Mouse (Mus musculus) adrenal gland, postnatal 36 days (tissue): Measurements from ENCODE around the gene Rnf151. TPM values are rescaled to one million over a fixed set of nuclear protein-coding genes. Genes with fewer than 3 reads are reported as not detected.
A peak's percentile ranks its signal among the peaks of the same experiment; 100 is the strongest.

Source experiments
- DNase-seq, 2 experiments: peaks; one replicate each; pipeline ENCODE4 v3.0.0; 2021; ENCODE audit warnings: mixed read lengths in 1 of 2
- long read RNA-seq, 2 experiments: library from polyadenylated mRNA; stranded (forward); transcript quantifications; one replicate each; pipeline ENCODE4 v2.0.0; 2021; ENCODE audit warnings: borderline sequencing depth in 2 of 2
- total RNA-seq, 2 experiments: library from RNA; stranded (reverse); gene quantifications; 2 replicates each; pipeline ENCODE4 v1.2.3; 2021

Rnf151 gene
- not detected for total RNA-seq
- long read RNA-seq, experiment 1: 0 reads
- long read RNA-seq, experiment 2: 0 reads

DNA sequence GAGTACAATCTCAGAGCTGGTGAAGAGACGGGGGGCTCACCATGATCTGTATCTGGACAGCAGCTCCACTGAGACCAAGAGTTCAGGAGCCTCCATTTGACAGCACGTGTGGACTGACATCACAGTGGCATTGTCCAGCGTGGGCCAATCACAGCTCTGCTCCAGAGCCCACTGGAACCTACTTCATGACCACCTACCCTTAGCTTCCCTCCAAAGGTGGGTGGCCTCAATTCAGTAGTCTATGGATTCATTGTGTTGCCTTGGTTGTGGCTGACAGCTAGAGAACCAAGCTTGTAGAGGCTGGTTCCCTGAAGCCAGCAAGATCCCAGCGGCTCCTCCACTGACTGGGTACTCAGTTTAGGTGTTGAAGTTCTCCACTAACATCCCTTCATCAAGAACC is at the start of gene Rnf151, which contains the start of gene Rps2:
Gene Rnf151 (minus strand): TSS at position 121 of the 400 bp plus-strand sequence.
Gene Rps2 (plus strand): TSS at position 174 of the 400 bp plus-strand sequence.
- DNase-seq: no peak

DNA sequence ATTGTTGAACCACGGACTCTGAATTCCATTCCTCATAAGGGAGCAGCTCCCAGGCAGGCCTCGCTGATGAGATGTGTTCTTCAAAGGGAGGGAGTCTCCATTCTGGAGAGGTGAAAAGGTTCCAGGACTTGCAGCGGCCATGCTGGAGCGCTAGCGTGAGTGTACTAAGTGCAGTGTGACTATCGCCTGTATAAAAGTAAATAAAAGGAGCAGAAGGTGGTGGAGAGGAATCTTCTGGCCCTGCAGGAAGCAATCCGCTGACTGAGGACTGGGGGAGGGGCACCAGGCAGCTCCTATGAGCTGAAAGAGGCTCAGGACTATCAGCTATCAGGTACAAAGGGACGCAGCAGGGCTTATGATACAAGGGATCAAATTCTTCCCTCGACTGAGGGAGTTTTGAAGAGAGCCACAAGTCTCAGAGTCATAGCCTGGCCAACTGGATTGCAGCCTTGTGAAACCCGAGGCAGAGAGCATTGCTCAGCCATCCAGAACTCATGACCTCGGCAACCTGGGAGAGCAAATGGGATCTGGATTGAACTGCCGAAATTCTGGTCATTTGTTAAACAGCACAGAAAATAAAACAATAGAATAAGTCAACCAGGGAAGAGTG is 48.5 kb upstream of the Rnf151 start:
- DNase-seq: no peak

- no peak for DNase-seq
Observed at GRCm38 (mm10) chr17:24765016-24765905, 47.4 kb upstream of the Rnf151 start.

- no peak for DNase-seq
Observed at GRCm38 (mm10) chr17:24761121-24761520, 43.3 kb upstream of the Rnf151 start.

DNA sequence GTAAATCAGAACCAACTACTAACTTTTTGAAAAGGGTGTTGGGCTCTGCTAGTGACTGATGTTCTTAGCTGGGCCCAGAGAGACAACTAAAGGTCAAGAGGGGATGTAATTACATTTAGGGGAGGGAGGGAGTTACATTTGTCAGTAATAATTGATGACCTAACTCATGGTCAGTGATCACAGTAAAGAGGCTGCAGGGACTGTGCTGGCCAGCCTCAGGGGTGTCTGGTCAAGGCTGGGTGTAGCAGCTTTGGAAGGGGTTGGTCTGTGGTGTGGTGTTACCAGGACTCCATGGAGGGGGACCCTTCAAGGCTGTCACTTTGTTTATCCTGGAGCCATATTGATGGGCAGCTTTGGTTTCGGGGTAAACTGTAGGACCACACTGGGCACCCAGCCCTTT is 39.5 kb upstream of the Rnf151 start:
- DNase-seq: no peak

- DNase-seq: peak; percentile 41 to 50
Observed at GRCm38 (mm10) chr17:24752415-24753394, 34.8 kb upstream of the Rnf151 start, which contains the start of gene Hs3st6. Gene Hs3st6 (plus strand): TSS chr17:24752988.

DNA sequence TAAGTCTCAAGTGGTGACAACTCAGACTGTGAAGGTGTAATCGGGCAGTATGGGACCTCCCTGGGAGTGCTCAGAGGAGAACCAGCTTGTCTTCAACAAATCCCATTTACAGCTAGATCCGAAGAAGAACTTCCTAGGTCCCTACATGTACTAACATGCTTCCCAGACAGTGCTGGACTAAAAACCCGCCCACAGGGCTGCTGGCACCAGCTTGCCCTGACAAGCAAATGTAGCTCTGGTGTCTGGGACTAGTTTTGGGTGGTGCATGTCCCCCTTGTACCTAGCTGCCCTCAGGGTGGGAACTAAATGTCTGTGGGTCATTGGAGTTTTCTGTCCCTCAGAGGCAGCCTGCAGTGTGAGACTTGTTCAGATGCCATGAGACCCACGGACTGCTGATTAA is 33.7 kb upstream of the Rnf151 start:
- no peak for DNase-seq

DNA sequence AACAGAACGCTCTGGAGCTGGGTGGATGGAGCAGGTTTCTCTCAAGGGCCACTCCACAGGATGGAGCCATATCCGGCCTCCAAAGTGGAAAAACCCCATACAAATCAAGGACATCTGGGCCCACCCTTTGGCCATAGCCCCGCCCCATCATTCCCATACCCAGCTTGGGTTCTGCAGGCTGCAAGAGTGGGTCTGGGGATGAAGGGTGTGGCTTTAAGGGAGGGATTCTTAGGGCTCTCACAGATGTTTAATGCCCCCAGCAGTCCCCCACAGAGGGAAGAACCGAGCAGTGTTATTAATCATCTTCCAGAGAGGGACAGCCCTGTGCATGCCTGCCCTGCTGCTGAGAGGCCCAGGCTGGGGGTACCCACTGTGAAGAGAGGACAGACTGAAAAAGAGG is 29.1 kb upstream of the Rnf151 start:
- no peak for DNase-seq

- peak; percentile 85 to 86 for DNase-seq
Observed at GRCm38 (mm10) chr17:24745526-24746497, 27.9 kb upstream of the Rnf151 start.

DNA sequence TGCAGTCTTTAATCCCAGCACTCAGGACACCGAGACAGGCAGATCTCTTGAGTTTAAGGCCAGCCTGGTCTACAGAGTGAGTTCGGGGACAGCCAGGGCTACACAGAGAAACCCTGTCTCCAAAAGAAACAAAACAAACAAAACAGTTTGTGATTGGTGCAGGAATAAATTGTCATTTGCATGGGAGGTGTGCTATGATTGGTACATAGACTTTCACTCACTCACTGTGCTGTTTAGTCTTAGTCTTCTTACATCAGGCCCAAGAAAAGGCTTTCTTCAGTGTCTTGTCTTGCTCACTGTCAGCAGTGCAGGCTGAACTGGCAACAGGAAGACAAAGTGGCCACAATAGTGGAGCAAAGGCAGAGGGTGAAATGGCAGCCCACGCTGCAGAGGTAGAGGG is 26.5 kb upstream of the Rnf151 start:
- DNase-seq: no peak

GRCm38 (mm10) chr17:24743896-24744295 is 26.0 kb upstream of the Rnf151 start:
- DNase-seq: no peak

GRCm38 (mm10) chr17:24742307-24742706 is 24.4 kb upstream of the Rnf151 start:
- peak in 1 of 2 experiments; percentile 21 for DNase-seq

GRCm38 (mm10) chr17:24739926-24740325 is 22.1 kb upstream of the Rnf151 start:
- DNase-seq: no peak

GRCm38 (mm10) chr17:24738238-24738637 is 20.4 kb upstream of the Rnf151 start:
- DNase-seq: no peak

DNA sequence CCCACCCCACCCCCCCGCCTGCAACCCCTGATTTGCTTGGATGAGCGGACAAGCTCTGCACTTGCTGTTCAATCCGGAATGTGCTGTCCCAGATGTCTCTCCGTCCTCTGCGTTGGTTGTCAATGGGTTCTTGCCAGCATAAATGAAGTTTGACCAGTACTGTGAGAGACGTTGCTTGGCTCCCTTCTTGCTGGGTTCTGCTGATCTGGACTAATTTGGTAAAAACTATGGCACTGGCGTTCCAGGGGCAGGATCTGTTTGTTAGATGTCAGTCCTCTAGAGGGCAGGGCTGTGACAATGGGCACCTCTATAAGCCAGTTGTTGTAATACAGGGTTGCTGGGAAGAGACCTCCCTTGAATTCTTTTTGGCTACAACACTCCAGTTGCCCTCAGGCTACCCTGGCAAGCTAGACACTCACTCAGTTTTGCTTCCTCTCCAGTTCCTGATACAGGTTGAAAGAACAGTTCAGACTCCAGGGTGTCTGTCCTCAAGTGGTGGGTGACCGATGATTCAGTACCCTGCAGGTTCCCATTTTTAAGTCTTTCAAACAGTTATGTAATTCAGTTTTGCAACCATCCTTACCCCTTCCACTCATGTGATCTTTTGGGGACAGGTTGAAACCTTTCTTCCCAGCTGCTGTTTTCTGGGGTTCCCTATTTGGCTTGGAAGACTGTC is 19.4 kb upstream of the Rnf151 start:
- DNase-seq: no peak

DNA sequence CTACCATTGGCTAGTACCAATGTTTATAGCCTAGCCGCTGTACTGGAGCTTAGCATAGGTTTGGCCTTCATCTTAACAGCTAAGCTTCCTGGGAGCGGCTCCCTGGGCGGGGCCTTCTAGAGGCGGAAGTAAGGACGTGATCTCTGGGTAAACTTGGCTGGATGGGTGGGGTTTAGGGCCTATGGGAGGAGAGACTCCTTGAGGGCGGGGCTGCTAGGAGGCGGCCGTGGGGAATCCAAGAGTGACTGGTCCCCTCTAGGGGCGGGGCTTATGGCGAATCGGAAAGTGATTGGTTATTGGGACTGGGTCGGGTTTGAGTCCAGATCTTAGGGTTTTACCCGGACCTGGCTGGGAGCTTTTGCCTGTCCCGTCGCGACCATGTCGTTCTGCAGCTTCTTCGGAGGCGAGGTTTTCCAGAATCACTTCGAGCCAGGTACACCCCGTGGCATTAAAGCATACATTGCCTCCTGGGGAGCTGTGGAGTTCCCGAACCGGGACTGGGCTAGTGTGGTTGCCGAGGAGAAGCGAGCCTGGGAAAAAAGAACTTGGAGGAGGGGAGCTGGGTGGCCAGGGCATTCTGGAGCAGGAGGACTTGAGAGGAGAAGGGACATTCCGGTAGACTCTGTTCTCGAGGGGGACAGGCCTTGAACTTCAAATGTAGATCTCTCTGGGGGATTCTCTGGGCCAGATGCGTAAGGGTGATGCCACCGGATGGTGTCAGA is 18.6 kb upstream of the Rnf151 start, which contains the start of gene Msrb1:
Gene Msrb1 (plus strand): TSS at position 313 of the 722 bp plus-strand sequence.
- peak; percentile 97 to 98 for DNase-seq

DNA sequence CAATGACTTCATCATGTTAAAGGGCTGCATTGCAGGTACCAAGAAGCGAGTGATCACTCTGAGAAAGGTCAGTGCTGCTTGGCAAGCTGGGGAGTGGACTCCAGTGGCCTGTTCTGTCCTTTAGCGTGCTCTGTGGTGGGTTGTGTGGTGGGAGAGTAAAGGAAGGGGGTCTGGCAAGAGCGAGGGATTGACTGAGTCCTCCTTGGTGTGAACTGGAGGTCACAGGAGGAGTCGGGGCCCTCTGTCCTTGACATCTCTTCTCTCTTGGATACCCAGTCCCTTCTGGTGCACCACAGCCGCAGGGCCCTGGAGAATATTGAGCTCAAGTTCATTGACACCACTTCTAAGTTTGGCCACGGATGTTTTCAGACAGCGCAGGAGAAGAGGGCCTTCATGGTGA is 17.6 kb upstream of the Rnf151 start:
- no peak for DNase-seq

GRCm38 (mm10) chr17:24734513-24734912 is 16.6 kb upstream of the Rnf151 start:
- DNase-seq: no peak

GRCm38 (mm10) chr17:24733434-24734050 is 15.7 kb upstream of the Rnf151 start:
- DNase-seq: no peak
